Mouse (Mus musculus): ENCODE results near the gene Sostdc1. TPM values are rescaled to one million over a fixed set of nuclear protein-coding genes. Genes with fewer than 3 reads are reported as not detected.

The Sostdc1 gene
- total RNA-seq, 2 experiments from 2014 or later, result 0.37 to 0.41 TPM

Other genes starting within 250 kb of the Sostdc1 start
- 10 to 100 TPM; 12.7 to 14.6 TPM for gene Ankmy2, start 157.0 kb upstream of the Sostdc1 start, total RNA-seq (2021)
- gene Bzw2, start 156.1 kb upstream of the Sostdc1 start, total RNA-seq (2021), result 100 to 1,000 TPM; 192 to 199 TPM
- gene Lrrc72, start 60.7 kb upstream of the Sostdc1 start, total RNA-seq (2021), result not detected
- gene Ispd, start 67.3 kb downstream of the Sostdc1 start, total RNA-seq (2021), result 1 to 10 TPM; 4.9 to 5.7 TPM
- 1 to 10 TPM; 1.4 to 1.5 TPM for gene D630036H23Rik, start 68.0 kb downstream of the Sostdc1 start, total RNA-seq (2021)